Mouse (Mus musculus) heart, embryonic 14.5 days (tissue): ENCODE data around the gene Rpn1. TPM values are rescaled to one million over a fixed set of nuclear protein-coding genes. Genes with fewer than 3 reads are reported as not detected.

Experiments used
- ATAC-seq: fragments of 200-750 bp; cut with Nextera tagmentation; 2 replicates; pipeline ENCODE4 v1.8.0; 2017; ENCODE audit warnings: low read depth, moderate TSS enrichment; ENCODE audit not compliant: insufficient number of reproducible peaks, insufficient read depth, low FRiP score
- H3K27ac ChIP-seq, 2 experiments: fragments of 200-500 bp in 1 of 2; fragments of 300-500 bp in 1 of 2; sonication (generic) in 1 of 2; replicated peaks in 1 of 2; 2 replicates each; pipeline ENCODE4 v1.5.1; 2012 to 2014; ENCODE audit warnings: low read depth in 2 of 2, low read length in 2 of 2, control low read depth in 1 of 2, mild to moderate bottlenecking in 1 of 2, mixed read lengths in 1 of 2; ENCODE audit not compliant: control insufficient read depth in 1 of 2, insufficient read depth in 1 of 2
- H3K27me3 ChIP-seq: fragments of 300-500 bp; sonication (generic); 2 replicates; pipeline ENCODE4 v1.6.1; 2014; ENCODE audit warnings: mild to moderate bottlenecking, low read length, control low read depth; ENCODE audit not compliant: control insufficient read depth, insufficient read depth
- H3K36me3 ChIP-seq: fragments of 300-500 bp; sonication (generic); 2 replicates; pipeline ENCODE4 v1.6.1; 2014; ENCODE audit warnings: mild to moderate bottlenecking, control low read depth, low read length, mixed read lengths; ENCODE audit not compliant: control insufficient read depth, insufficient read depth
- H3K4me1 ChIP-seq, 2 experiments: fragments of 200-500 bp in 1 of 2; fragments of 300-500 bp in 1 of 2; sonication (generic) in 1 of 2; 2 replicates each; pipeline ENCODE4 v1.6.1; 2012 to 2014; ENCODE audit warnings: low read length in 2 of 2, control low read depth in 1 of 2, mixed read lengths in 1 of 2; ENCODE audit not compliant: control insufficient read depth in 2 of 2, insufficient read depth in 2 of 2
- H3K4me2 ChIP-seq: fragments of 300-500 bp; sonication (generic); 2 replicates; pipeline ENCODE4 v1.6.1; 2014; ENCODE audit warnings: mild to moderate bottlenecking, low read length
- H3K4me3 ChIP-seq, 2 experiments: fragments of 200-500 bp in 1 of 2; fragments of 300-500 bp in 1 of 2; sonication (generic) in 1 of 2; 2 replicates each; pipeline ENCODE4 v1.5.1; 2012 to 2014; ENCODE audit warnings: low read length in 2 of 2, mild to moderate bottlenecking in 2 of 2, control low read depth in 1 of 2, low read depth in 1 of 2, moderate library complexity in 1 of 2; ENCODE audit not compliant: control insufficient read depth in 1 of 2, insufficient read depth in 1 of 2
- H3K9ac ChIP-seq: fragments of 300-500 bp; sonication (generic); 2 replicates; pipeline ENCODE4 v1.6.1; 2014; ENCODE audit warnings: mild to moderate bottlenecking, low read length
- H3K9me3 ChIP-seq: fragments of 300-500 bp; sonication (generic); 2 replicates; pipeline ENCODE4 v1.6.1; 2016; ENCODE audit warnings: low read length, control low read depth; ENCODE audit not compliant: control insufficient read depth
- whole genome bisulfite sequencing: fragments of 180-500 bp; shearing (Covaris S2); extraction: QIAGEN DNeasy Blood & Tissue Kit; methylation state at CpG from one replicate; pipeline ENCODE4 v1.1.7; 2014; 5-methylcytosine and 5-hydroxymethylcytosine counted together
- microRNA-seq: library from miRNA; unstranded; fragments of <30 nt; microRNA quantifications from one replicate; pipeline ENCODE4, GENCODE M21; 2016
- polyA plus RNA-seq: library from polyadenylated mRNA; unstranded; fragments of >200 nt; fragmentation: Nextera tagmentation; extraction: Ambion mirVana; gene quantifications from 2 replicates; pipeline ENCODE4 v1.2.1, GENCODE M21; 2014

Gene Rpn1
- polyA plus RNA-seq, 1 experiment from 2014 or later = 180 TPM

GRCm38 (mm10) chr6:88151335-88151734 lies 67.1 kb downstream of the Rpn1 start:
- Histone ChIP-seq H3K27me3 (peaks cover 2% of the 10 kb centered on the region; the same call in 1 of the 2 replicates), H3K9ac (no peak overlapping the region), H3K9me3 (peaks cover 2% of the 10 kb centered on the region; the same call in 1 of the 2 replicates), H3K4me2 (no peak overlapping the region), H3K4me3 (no peak overlapping the region), H3K4me1 (peaks cover 4 to 5% of the 10 kb centered on the region in 2 experiments; a peak in 3 of 4 replicates), H3K36me3 (no peaks in the 10 kb centered on the region), H3K27ac (no peak overlapping the region)
- WGBS = 72% methylated on average over 4 of the region's 4 CpGs
- no peak for ATAC-seq

- peaks cover 2% of the 10 kb centered on the region; the same call in 1 of the 2 replicates for H3K27me3 ChIP-seq
- peaks cover 2% of the 10 kb centered on the region; the same call in 1 of the 2 replicates for H3K9me3 ChIP-seq
- no peak overlapping the region for H3K4me3 ChIP-seq
- no peak overlapping the region for H3K9ac ChIP-seq
- peak overlapping the region; percentile 34 for H3K4me2 ChIP-seq
- WGBS = 74% methylated on average over 14 of the region's 14 CpGs
- H3K27ac ChIP-seq = peak overlapping the region; percentile 59 to 61
- peak; percentile 55 for ATAC-seq
- no peaks in the 10 kb centered on the region for H3K36me3 ChIP-seq
- peaks cover under 1 to 5% of the 10 kb centered on the region in 2 experiments; a peak in 3 of 4 replicates for H3K4me1 ChIP-seq
Measured at GRCm38 (mm10) chr6:88152127-88152705, 67.9 kb downstream of the Rpn1 start.

GRCm38 (mm10) chr6:88152979-88153378 lies 68.7 kb downstream of the Rpn1 start:
- Histone ChIP-seq H3K36me3 (no peaks in the 10 kb centered on the region), H3K27ac (no peak overlapping the region), H3K9me3 (peaks cover 2% of the 10 kb centered on the region; the same call in 1 of the 2 replicates), H3K4me3 (no peak overlapping the region), H3K4me1 (no peaks in the 10 kb centered on the region; a peak in 1 of 4 replicates), H3K4me2 (no peak overlapping the region), H3K27me3 (peaks cover 2% of the 10 kb centered on the region; the same call in 1 of the 2 replicates), H3K9ac (no peak overlapping the region)
- 63% methylated on average over 6 of the region's 6 CpGs for WGBS
- ATAC-seq = no peak

Small RNAs within 50 kb of the gene (microRNA-seq; reads per million reads assigned to microRNA genes)
- gene Mir6376 = not detected

Other genes with a start within 250 kb of the Rpn1 start
- 1.4 and 1.6 TPM in 2 replicates for gene Gm45140, start 248.7 kb upstream of the Rpn1 start, polyA plus RNA-seq
- gene Isy1, start 245.7 kb upstream of the Rpn1 start, polyA plus RNA-seq = 16.5 and 20.0 TPM in 2 replicates
- 742 and 747 TPM in 2 replicates for gene Cnbp, start 233.4 kb upstream of the Rpn1 start, polyA plus RNA-seq
- gene Copg1, start 196.7 kb upstream of the Rpn1 start, polyA plus RNA-seq = 121 and 125 TPM in 2 replicates
- gene Hmces, start 170.5 kb upstream of the Rpn1 start, polyA plus RNA-seq = 23.0 and 24.5 TPM in 2 replicates
- gene H1fx, start 102.8 kb upstream of the Rpn1 start, polyA plus RNA-seq = 22.0 and 33.0 TPM in 2 replicates
- 234 and 241 TPM in 2 replicates for gene Rab7, start 39.2 kb upstream of the Rpn1 start, polyA plus RNA-seq
- gene Gata2, start 109.4 kb downstream of the Rpn1 start, polyA plus RNA-seq = 12.5 and 18.6 TPM in 2 replicates
- gene Dnajb8, start 137.8 kb downstream of the Rpn1 start, polyA plus RNA-seq = not detected in 2 replicates